Mouse (Mus musculus) erythroblast, embryonic 14.5 days (primary cell): Measurements from ENCODE around the gene 2610028H24Rik.

Experiments
- GATA1 ChIP-seq: IDR thresholded peaks from 2 replicates; pipeline ENCODE4 v1.6.1; 2012; ENCODE audit warnings: low read length, inconsistent platforms, mixed read lengths
- TAL1 ChIP-seq: IDR thresholded peaks from 3 replicates; pipeline ENCODE4 v1.6.1; 2012; ENCODE audit warnings: low read length, inconsistent platforms, mixed read lengths

DNA sequence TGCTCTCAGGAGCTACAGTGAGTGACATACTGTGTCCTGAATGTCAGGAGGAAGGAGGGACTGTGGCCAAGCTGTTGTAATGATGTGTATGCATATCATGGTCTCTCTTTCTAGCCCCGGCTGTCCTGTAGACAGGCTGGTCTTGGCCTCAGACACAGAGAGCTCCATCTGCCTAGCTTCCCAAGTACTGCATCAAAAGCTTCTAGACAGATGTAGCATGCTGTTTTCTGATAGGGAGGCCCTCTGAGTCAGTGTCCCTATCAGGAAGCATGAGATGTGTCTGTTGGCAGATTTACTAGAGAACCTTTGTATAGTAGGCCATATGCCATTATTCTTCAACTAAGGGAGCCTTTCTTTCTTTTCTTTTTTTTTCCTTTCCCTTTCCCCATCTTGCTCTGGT is 44.6 kb downstream of the 2610028H24Rik start:
- TF ChIP-seq GATA1 (no peak), TAL1 (no peak)
